Mouse (Mus musculus) thymus, adult 2 months (tissue): ENCODE results near the gene Nr2f2.

Experiments used
- CTCF ChIP-seq: fragments of 200-500 bp; IDR thresholded peaks from 2 replicates; pipeline ENCODE4 v1.5.1; 2012; ENCODE audit warnings: mild to moderate bottlenecking, control low read depth, low read length, moderate library complexity, borderline replicate concordance; ENCODE audit not compliant: control insufficient read depth, poor library complexity, insufficient read depth; ENCODE audit errors: extremely low read depth
- POLR2A ChIP-seq: fragments of 200-500 bp; IDR thresholded peaks from 2 replicates; pipeline ENCODE4 v1.6.1; 2012; ENCODE audit warnings: mild to moderate bottlenecking, low read length, control low read depth, moderate library complexity; ENCODE audit not compliant: control insufficient read depth, poor library complexity, insufficient read depth; ENCODE audit errors: extremely low read depth

DNA sequence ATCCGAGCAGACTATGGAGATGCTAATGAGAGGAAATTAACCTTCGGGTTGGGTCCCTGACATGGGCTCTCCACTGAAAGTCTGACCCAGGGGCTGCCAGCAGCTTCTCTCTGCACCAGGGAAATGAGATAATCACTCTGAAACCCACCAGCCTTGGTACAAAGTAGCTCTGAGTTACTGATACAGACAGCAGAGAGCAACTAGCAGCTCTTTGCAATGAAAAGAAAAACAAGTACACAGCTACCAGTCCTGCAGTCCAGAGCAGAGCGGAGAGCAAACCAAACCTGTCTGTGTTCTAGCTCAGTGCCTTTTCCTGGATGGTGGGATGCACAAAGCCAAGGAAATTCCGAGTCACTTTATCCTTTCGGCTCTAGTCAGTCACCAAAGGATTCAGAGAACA lies 23.1 kb downstream of the Nr2f2 start:
- TF ChIP-seq POLR2A: no peak
- TF ChIP-seq CTCF: no peak
